Mouse (Mus musculus) forebrain, postnatal 0 days (tissue): ENCODE results near the gene Elobl. TPM values are rescaled to one million over a fixed set of nuclear protein-coding genes. Genes with fewer than 3 reads are reported as not detected.
A peak's percentile ranks its signal among the peaks of the same experiment; 100 is the strongest.

Experiments used
- ATAC-seq: fragments of 200-750 bp; cut with Nextera tagmentation; 2 replicates; pipeline ENCODE4 v1.8.0; 2017; ENCODE audit warnings: mild to moderate bottlenecking, moderate library complexity
- DNase-seq: peaks from one replicate; pipeline ENCODE4 v3.0.0-alpha.2; 2015
- H3K27ac ChIP-seq: fragments of 300-500 bp; sonication (generic); 2 replicates; pipeline ENCODE4 v1.5.1; 2014; ENCODE audit warnings: low read depth, mild to moderate bottlenecking, antibody characterized with exemption, low read length, moderate library complexity, mixed read lengths
- H3K27me3 ChIP-seq: fragments of 300-500 bp; sonication (generic); 2 replicates; pipeline ENCODE4 v1.6.1; 2014; ENCODE audit warnings: mild to moderate bottlenecking, low read length, mixed read lengths; ENCODE audit not compliant: insufficient read depth
- H3K36me3 ChIP-seq: fragments of 300-500 bp; sonication (generic); 2 replicates; pipeline ENCODE4 v1.6.1; 2014; ENCODE audit warnings: mild to moderate bottlenecking, moderate library complexity; ENCODE audit not compliant: insufficient read depth
- H3K4me1 ChIP-seq: fragments of 300-500 bp; sonication (generic); 2 replicates; pipeline ENCODE4 v1.6.1; 2014; ENCODE audit warnings: antibody characterized with exemption; ENCODE audit not compliant: insufficient read depth
- H3K4me2 ChIP-seq: fragments of 300-500 bp; sonication (generic); 2 replicates; pipeline ENCODE4 v1.6.1; 2014; ENCODE audit warnings: low read depth, mild to moderate bottlenecking, moderate library complexity
- H3K4me3 ChIP-seq: fragments of 300-500 bp; sonication (generic); 2 replicates; pipeline ENCODE4 v1.5.1; 2014; ENCODE audit warnings: low read depth, low read length, mixed read lengths
- H3K9ac ChIP-seq: fragments of 300-500 bp; sonication (generic); 2 replicates; pipeline ENCODE4 v1.6.1; 2014; ENCODE audit warnings: mild to moderate bottlenecking
- H3K9me3 ChIP-seq: fragments of 300-500 bp; sonication (generic); 2 replicates; pipeline ENCODE4 v1.6.1; 2016; ENCODE audit warnings: low read length
- CTCF ChIP-seq: sonication (generic); IDR thresholded peaks from 2 replicates; pipeline ENCODE4 v1.5.1; 2016; ENCODE audit warnings: antibody characterized with exemption, control low read depth, low read depth
- WGBS: fragments of 180-500 bp; shearing (Covaris S2); extraction: QIAGEN DNeasy Blood & Tissue Kit; methylation state at CpG from one replicate; pipeline ENCODE4 v1.1.7; 2014; 5-methylcytosine and 5-hydroxymethylcytosine counted together
- polyA plus RNA-seq: library from polyadenylated mRNA; unstranded; fragments of >200 nt; fragmentation: Nextera tagmentation; extraction: Ambion mirVana; gene quantifications from 2 replicates; pipeline ENCODE4 v1.2.1, GENCODE M21; 2015
- total RNA-seq: library from RNA; depleted of rRNA; stranded (reverse); fragments of >200 nt; gene quantifications from 2 replicates; pipeline ENCODE4 v1.2.3, GENCODE M21; 2014

The Elobl gene
- total and polyA plus RNA-seq, 2 experiments from 2014 or later, result not detected

- peak overlapping the region; percentile 64 for H3K4me3 ChIP-seq
- H3K9me3 ChIP-seq, result no peaks in the 10 kb centered on the region
- H3K36me3 ChIP-seq, result no peaks in the 10 kb centered on the region
- peak overlapping the region; percentile 90 for H3K27ac ChIP-seq
- H3K9ac ChIP-seq, result peak overlapping the region; percentile 79
- no peaks in the 10 kb centered on the region for H3K27me3 ChIP-seq
- ATAC-seq (peak; percentile 96), DNase-seq (peak; percentile 98)
- WGBS, result 1% methylated on average over 62 of the region's 62 CpGs
- TF ChIP-seq CTCF, result peak; percentile 89
- no peaks in the 10 kb centered on the region for H3K4me1 ChIP-seq
- H3K4me2 ChIP-seq, result peak overlapping the region; percentile 73
Measured at GRCm38 (mm10) chr11:88973776-88974701, 7.3 kb upstream of the Elobl start.

GRCm38 (mm10) chr11:88970202-88970732, 3.5 kb upstream of the Elobl start, which contains the start of gene Coil:
TSS of gene Coil (plus strand) at chr11:88970252.
- Histone ChIP-seq H3K9me3 (no peaks in the 10 kb centered on the region), H3K4me1 (no peaks in the 10 kb centered on the region), H3K9ac (no peak within 1 kb of the TSS), H3K4me2 (no peak within 1 kb of the TSS), H3K4me3 (no peak within 1 kb of the TSS), H3K27ac (no peak within 1 kb of the TSS), H3K36me3 (no peaks in the 10 kb centered on the region), H3K27me3 (no peaks in the 10 kb centered on the region)
- DNase-seq (peak; percentile 16), ATAC-seq (no peak)
- 37% methylated on average over 2 of the region's 2 CpGs for WGBS
- no peak for TF ChIP-seq CTCF

- H3K27ac ChIP-seq, result no peak overlapping the region
- DNase-seq (no peak), ATAC-seq (no peak)
- H3K36me3 ChIP-seq, result no peaks in the 10 kb centered on the region
- H3K4me1 ChIP-seq, result peaks cover 3% of the 10 kb centered on the region; the same call in 1 of the 2 replicates
- H3K9me3 ChIP-seq, result no peaks in the 10 kb centered on the region
- TF ChIP-seq CTCF, result no peak
- no peaks in the 10 kb centered on the region for H3K27me3 ChIP-seq
- 84% methylated on average over 3 of the region's 3 CpGs for WGBS
- H3K9ac ChIP-seq, result no peak overlapping the region
- no peak overlapping the region for H3K4me2 ChIP-seq
- no peak overlapping the region for H3K4me3 ChIP-seq
Measured at GRCm38 (mm10) chr11:88958851-88959250, 7.9 kb downstream of the Elobl start.

GRCm38 (mm10) chr11:88955217-88955969, 11.3 kb downstream of the Elobl start, which contains the start of gene Scpep1:
TSS of gene Scpep1 (minus strand) at chr11:88955465.
- H3K4me1 ChIP-seq, result peaks cover 6% of the 10 kb centered on the region; the same call in 1 of the 2 replicates
- H3K36me3 ChIP-seq, result no peaks in the 10 kb centered on the region
- ATAC-seq (peak; percentile 100), DNase-seq (peak; percentile 95)
- no peaks in the 10 kb centered on the region for H3K9me3 ChIP-seq
- TF ChIP-seq CTCF, result peak; percentile 82
- peak within 1 kb of the TSS; percentile 45 for H3K4me3 ChIP-seq
- no peaks in the 10 kb centered on the region for H3K27me3 ChIP-seq
- H3K4me2 ChIP-seq, result peak within 1 kb of the TSS; percentile 57
- 5% methylated on average over 34 of the region's 34 CpGs for WGBS
- H3K9ac ChIP-seq, result peak within 1 kb of the TSS; percentile 62
- H3K27ac ChIP-seq, result peak within 1 kb of the TSS; percentile 60

- DNase-seq (peak; percentile 51), ATAC-seq (peak; percentile 32)
- Histone ChIP-seq H3K36me3 (no peaks in the 10 kb centered on the region), H3K27me3 (no peaks in the 10 kb centered on the region), H3K27ac (peak overlapping the region; percentile 60), H3K4me2 (peak overlapping the region; percentile 57), H3K4me1 (peaks cover 6% of the 10 kb centered on the region; the same call in 1 of the 2 replicates), H3K9me3 (no peaks in the 10 kb centered on the region), H3K4me3 (peak overlapping the region; percentile 45), H3K9ac (peak overlapping the region; percentile 62)
- no peak for TF ChIP-seq CTCF
- WGBS, result under 1% methylated on average over 4 of the region's 4 CpGs
Measured at GRCm38 (mm10) chr11:88954803-88955202, 11.9 kb downstream of the Elobl start.

GRCm38 (mm10) chr11:88953582-88953981, 13.1 kb downstream of the Elobl start:
- no peak overlapping the region for H3K9ac ChIP-seq
- peaks cover 7% of the 10 kb centered on the region; the same call in 1 of the 2 replicates for H3K36me3 ChIP-seq
- no peak for TF ChIP-seq CTCF
- no peak overlapping the region for H3K27ac ChIP-seq
- no peaks in the 10 kb centered on the region for H3K27me3 ChIP-seq
- 99% methylated on average over 3 of the region's 3 CpGs for WGBS
- DNase-seq, result no peak
- H3K4me1 ChIP-seq, result peaks cover 6% of the 10 kb centered on the region; the same call in 1 of the 2 replicates
- no peaks in the 10 kb centered on the region for H3K9me3 ChIP-seq
- 0 out of 2 replicates have a peak overlapping the region, but pooled peaks have one; percentile 57 for H3K4me2 ChIP-seq
- ATAC-seq, result no peak
- H3K4me3 ChIP-seq, result no peak overlapping the region
